Mouse (Mus musculus): ENCODE results near the gene Mon2. TPM values are rescaled to one million over a fixed set of nuclear protein-coding genes. Genes with fewer than 3 reads are reported as not detected.

The Mon2 gene
- total and polyA plus RNA-seq, 3 experiments = 33.8 to 38.6 TPM; not detected in 1

- H3K4me3 ChIP-seq (ENCODE audit: control insufficient read depth in 1 of 2, insufficient read depth in 1 of 2, low read depth in 2 of 2, low read length in 2 of 2) = no peak overlapping the region
- no peaks in the 10 kb centered on the region; the same call in 1 of the 2 replicates for H3K79me2 ChIP-seq (ENCODE audit: control insufficient read depth, insufficient read depth, low read length, poor library complexity)
- H3K27ac ChIP-seq (ENCODE audit: control insufficient read depth, low read depth, low read length) = no peak overlapping the region
- peaks cover 0 to 5% of the 10 kb centered on the region in 2 experiments; a peak in 2 of 4 replicates for H3K4me1 ChIP-seq (ENCODE audit: control insufficient read depth in 1 of 2, insufficient read depth in 2 of 2, low read length in 2 of 2)
- no peak for DNase-seq (ENCODE audit: low read depth, low spot score)
- H3K27me3 ChIP-seq (ENCODE audit: control insufficient read depth in 1 of 2, insufficient read depth in 2 of 2, low read length in 2 of 2) = no peaks in the 10 kb centered on the region
- TF ChIP-seq USF1 (IDR thresholded peaks at IDR 0.05; ENCODE audit: low read depth, low read length) (no peak), MYB (IDR thresholded peaks at IDR 0.05; ENCODE audit: low read depth, low read length) (no peak)
- peaks cover 0 to 7% of the 10 kb centered on the region in 2 experiments; a peak in 2 of 4 replicates for H3K36me3 ChIP-seq (ENCODE audit: control insufficient read depth in 1 of 2, insufficient read depth in 2 of 2, low read length in 2 of 2)
- no peak overlapping the region for H3K9ac ChIP-seq (ENCODE audit: control insufficient read depth, low read depth, low read length, poor library complexity, severe bottlenecking)
- no peaks in the 10 kb centered on the region for H3K9me3 ChIP-seq (replicated peaks; ENCODE audit: insufficient read depth, low read length)
These were observed 84.7 kb downstream of the Mon2 start for GRCm38 (mm10) chr10:122991648-122992047.

GRCm38 (mm10) chr10:122991053-122991452 lies 85.3 kb downstream of the Mon2 start:
- H3K9ac ChIP-seq (ENCODE audit: control insufficient read depth, low read depth, low read length, poor library complexity, severe bottlenecking) = no peak overlapping the region
- H3K79me2 ChIP-seq (ENCODE audit: control insufficient read depth, insufficient read depth, low read length, poor library complexity) = peaks cover 3% of the 10 kb centered on the region; the same call in 1 of the 2 replicates
- no peaks in the 10 kb centered on the region for H3K27me3 ChIP-seq (ENCODE audit: control insufficient read depth in 1 of 2, insufficient read depth in 2 of 2, low read length in 2 of 2)
- H3K27ac ChIP-seq (ENCODE audit: control insufficient read depth, low read depth, low read length) = no peak overlapping the region
- H3K4me3 ChIP-seq (ENCODE audit: control insufficient read depth in 1 of 2, insufficient read depth in 1 of 2, low read depth in 2 of 2, low read length in 2 of 2) = no peak overlapping the region
- H3K36me3 ChIP-seq (ENCODE audit: control insufficient read depth in 1 of 2, insufficient read depth in 2 of 2, low read length in 2 of 2) = peaks cover 0 to 8% of the 10 kb centered on the region in 2 experiments; a peak in 2 of 4 replicates
- TF ChIP-seq POLR2AphosphoS5 (IDR thresholded peaks at IDR 0.05; ENCODE audit: borderline replicate concordance, low read depth, low read length) = no peak
- no peak for TF ChIP-seq POLR2A (IDR thresholded peaks at IDR 0.05; ENCODE audit: control insufficient read depth in 1 of 2, insufficient read depth in 1 of 2, low read depth in 1 of 2, low read length in 2 of 2, poor library complexity in 1 of 2)
- no peak for TF ChIP-seq NRF1 (IDR thresholded peaks at IDR 0.05; ENCODE audit: insufficient read depth, low read depth, low read length, poor library complexity, severe bottlenecking)
- TF ChIP-seq EP300 (IDR thresholded peaks at IDR 0.05; ENCODE audit: low read depth in 1 of 2, low read length in 2 of 2) = no peak
- TF ChIP-seq RAD21 (IDR thresholded peaks at IDR 0.05; ENCODE audit: low read depth, low read length) = no peak
- TF ChIP-seq ZMIZ1 (IDR thresholded peaks at IDR 0.05; ENCODE audit: low read depth, low read length) = no peak
- TF ChIP-seq SMC3 (IDR thresholded peaks at IDR 0.05; ENCODE audit: low read depth, low read length) = no peak
- TF ChIP-seq CHD2 (IDR thresholded peaks at IDR 0.05; ENCODE audit: low read length) = no peak
- TF ChIP-seq KAT2A (conservative IDR thresholded peaks at IDR 0.05; ENCODE audit: low read depth, low read length) = no peak
- TF ChIP-seq ZNF384 (IDR thresholded peaks at IDR 0.05; ENCODE audit: low read depth, low read length) = no peak
- no peak for TF ChIP-seq MYC (IDR thresholded peaks at IDR 0.05; ENCODE audit: low read depth, low read length)
- no peak for TF ChIP-seq TBP (IDR thresholded peaks at IDR 0.05; ENCODE audit: low read depth, low read length)
- no peak for TF ChIP-seq GABPA (IDR thresholded peaks at IDR 0.05; ENCODE audit: low read depth, low read length)
- no peak for TF ChIP-seq MEF2A (IDR thresholded peaks at IDR 0.05; ENCODE audit: extremely low read depth, insufficient replicate concordance, low read depth, low read length, poor library complexity, severe bottlenecking)
- TF ChIP-seq JUND (IDR thresholded peaks at IDR 0.05; ENCODE audit: low read depth, low read length) = no peak
- no peak for TF ChIP-seq UBTF (IDR thresholded peaks at IDR 0.05; ENCODE audit: borderline replicate concordance, insufficient read depth, low read depth, low read length)
- no peak for TF ChIP-seq MAZ (IDR thresholded peaks at IDR 0.05; ENCODE audit: low read depth, low read length)
- H3K9me3 ChIP-seq (replicated peaks; ENCODE audit: insufficient read depth, low read length) = no peaks in the 10 kb centered on the region
- peak; percentile 41 for DNase-seq (ENCODE audit: low read depth, low spot score)
- H3K4me1 ChIP-seq (ENCODE audit: control insufficient read depth in 1 of 2, insufficient read depth in 2 of 2, low read length in 2 of 2) = peaks cover 0 to 5% of the 10 kb centered on the region in 2 experiments; a peak in 2 of 4 replicates
